ENCODE assay signal across 7 mouse cellular contexts in the genomic region with DNA sequence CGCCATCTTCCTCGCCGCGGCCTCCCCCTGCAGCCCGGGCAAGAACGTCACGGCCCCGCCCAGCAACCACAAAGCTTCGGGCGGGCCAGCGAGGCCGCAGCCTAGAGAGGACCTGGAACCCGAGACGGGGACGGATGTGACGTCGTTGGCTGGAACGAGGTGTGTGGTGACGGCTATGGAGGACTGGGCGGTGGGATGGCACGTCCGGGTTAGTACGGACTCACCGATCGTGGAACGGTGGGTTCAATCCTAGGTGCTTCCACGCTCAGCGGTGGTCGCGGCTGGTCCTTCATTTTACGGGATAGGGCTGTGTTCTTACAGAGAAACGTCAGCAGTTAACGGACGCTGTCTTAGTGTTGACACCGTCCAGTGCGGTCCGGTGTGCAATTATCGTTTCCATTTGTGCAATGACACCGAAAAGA. TPM values are rescaled to one million over a fixed set of nuclear protein-coding genes. Genes with fewer than 3 reads are reported as not detected.
A peak's percentile ranks its signal among the peaks of the same experiment; 100 is the strongest.
DNase-seq lines count a peak whose midpoint lies in the region; ATAC-seq lines count a peak whose summit lies in the region.

A gene (minus strand): TSS at position 79 of the 422 bp plus-strand sequence.

- H3K4me2 ChIP-seq in embryonic facial prominence, embryonic 11.5 days (ENCODE audit: low read depth, low read length), result peak within 1 kb of the TSS; percentile 49
- peak within 1 kb of the TSS; percentile 72 for H3K4me2 ChIP-seq in midbrain, embryonic 13.5 days (replicated peaks)

- no peaks in the 10 kb centered on the region for H3K27me3 ChIP-seq in embryonic facial prominence, embryonic 11.5 days (ENCODE audit: control insufficient read depth, insufficient read depth, low read length)
- H3K27me3 ChIP-seq in limb, embryonic 10.5 days (ENCODE audit: low read depth, poor library complexity, severe bottlenecking), result no peaks in the 10 kb centered on the region
- no peaks in the 10 kb centered on the region for H3K27me3 ChIP-seq in midbrain, embryonic 13.5 days

- under 1% methylated on average over 39 of the region's 39 CpGs for WGBS in embryonic facial prominence, embryonic 11.5 days
- under 1% methylated on average over 39 of the region's 39 CpGs for WGBS in limb, embryonic 10.5 days
- WGBS in midbrain, embryonic 13.5 days, result under 1% methylated on average over 39 of the region's 39 CpGs

- H3K4me3 ChIP-seq in embryonic facial prominence, embryonic 11.5 days (ENCODE audit: low read depth, low read length), result peak within 1 kb of the TSS; percentile 98
- peak within 1 kb of the TSS; percentile 96 for H3K4me3 ChIP-seq in limb, embryonic 10.5 days
- peak within 1 kb of the TSS; percentile 86 for H3K4me3 ChIP-seq in midbrain, embryonic 13.5 days (replicated peaks)

- peak; percentile 100 for ATAC-seq in embryonic facial prominence, embryonic 11.5 days (replicated peaks; ENCODE audit: insufficient number of reproducible peaks, low FRiP score, low TSS enrichment, low read depth)
- peak; percentile 90 for ATAC-seq in granulocyte monocyte progenitor cell, adult 5-6 weeks (replicated peaks; ENCODE audit: poor library complexity, severe bottlenecking)
- ATAC-seq in midbrain, embryonic 13.5 days, result peak; percentile 100

- H3K4me1 ChIP-seq in embryonic facial prominence, embryonic 11.5 days (ENCODE audit: control insufficient read depth, insufficient read depth, low read length), result no peaks in the 10 kb centered on the region
- H3K4me1 ChIP-seq in limb, embryonic 10.5 days, result peaks cover 20% of the 10 kb centered on the region
- H3K4me1 ChIP-seq in midbrain, embryonic 13.5 days (replicated peaks), result peaks cover 36% of the 10 kb centered on the region

- DNase-seq in adrenal gland, postnatal 14 days, result peak; percentile 99
- peak; percentile 99 for DNase-seq in embryonic facial prominence, embryonic 11.5 days (ENCODE audit: low spot score)
- DNase-seq in kidney, adult 11 months, result peak; percentile 97
- peak; percentile 100 for DNase-seq in limb, embryonic 10.5 days (ENCODE audit: low spot score)
- peak; percentile 96 for DNase-seq in spleen, adult 12 weeks (ENCODE audit: low spot score)

- peak within 1 kb of the TSS; percentile 76 for H3K27ac ChIP-seq in embryonic facial prominence, embryonic 11.5 days (replicated peaks; ENCODE audit: low read depth, low read length)
- peak within 1 kb of the TSS; percentile 97 for H3K27ac ChIP-seq in limb, embryonic 10.5 days
- peak within 1 kb of the TSS; percentile 95 for H3K27ac ChIP-seq in midbrain, embryonic 13.5 days

- H3K36me3 ChIP-seq in embryonic facial prominence, embryonic 11.5 days (replicated peaks; ENCODE audit: control insufficient read depth, insufficient read depth, low read depth, low read length), result no peaks in the 10 kb centered on the region
- peaks cover 53% of the 10 kb centered on the region for H3K36me3 ChIP-seq in limb, embryonic 10.5 days
- peaks cover 38% of the 10 kb centered on the region for H3K36me3 ChIP-seq in midbrain, embryonic 13.5 days

- peak within 1 kb of the TSS; percentile 97 for H3K9ac ChIP-seq in embryonic facial prominence, embryonic 11.5 days (replicated peaks; ENCODE audit: low read length)
- H3K9ac ChIP-seq in midbrain, embryonic 13.5 days (replicated peaks), result peak within 1 kb of the TSS; percentile 96

- H3K9me3 ChIP-seq in embryonic facial prominence, embryonic 11.5 days (replicated peaks; ENCODE audit: control insufficient read depth, low read length), result no peaks in the 10 kb centered on the region
- no peaks in the 10 kb centered on the region for H3K9me3 ChIP-seq in limb, embryonic 10.5 days (replicated peaks)
- no peaks in the 10 kb centered on the region for H3K9me3 ChIP-seq in midbrain, embryonic 13.5 days

RNA-seq across cellular contexts. Expression of the gene that starts here (rescaled TPM):
- total RNA-seq in adrenal gland, postnatal 14 days (2021), result 89.7 and 90.7 TPM in 2 replicates
- 328 and 365 TPM in 2 replicates for polyA plus RNA-seq in embryonic facial prominence, embryonic 11.5 days (2014; fragmentation: Nextera tagmentation; extraction: Ambion mirVana)
- 92.3 and 115 TPM in 2 replicates for total RNA-seq in granulocyte monocyte progenitor cell, adult 5-6 weeks (2014; fragmentation: Nextera tagmentation)
- 120 and 143 TPM in 2 replicates for total RNA-seq in granulocyte monocyte progenitor cell, adult 5-6 weeks (2017)
- 276 and 293 TPM in 2 replicates for polyA plus RNA-seq in limb, embryonic 10.5 days (2016; fragmentation: Nextera tagmentation; extraction: Ambion mirVana)
- 259 and 279 TPM in 2 replicates for polyA plus RNA-seq in midbrain, embryonic 13.5 days (2015; fragmentation: Nextera tagmentation; extraction: Ambion mirVana)

Comparison
In these comparisons a context has a peak if more than half of its experiments do, and no peak if none do; other contexts are left out.
1. Peak in every context shown above with its lines: DNase-seq, ATAC-seq, H3K4me3 ChIP-seq and H3K27ac ChIP-seq.